Mouse (Mus musculus): Measurements from ENCODE around the gene Gm15557. TPM values are rescaled to one million over a fixed set of nuclear protein-coding genes. Genes with fewer than 3 reads are reported as not detected.

Gene Gm15557
- polyA plus RNA-seq, 1 experiment: not detected

DNA sequence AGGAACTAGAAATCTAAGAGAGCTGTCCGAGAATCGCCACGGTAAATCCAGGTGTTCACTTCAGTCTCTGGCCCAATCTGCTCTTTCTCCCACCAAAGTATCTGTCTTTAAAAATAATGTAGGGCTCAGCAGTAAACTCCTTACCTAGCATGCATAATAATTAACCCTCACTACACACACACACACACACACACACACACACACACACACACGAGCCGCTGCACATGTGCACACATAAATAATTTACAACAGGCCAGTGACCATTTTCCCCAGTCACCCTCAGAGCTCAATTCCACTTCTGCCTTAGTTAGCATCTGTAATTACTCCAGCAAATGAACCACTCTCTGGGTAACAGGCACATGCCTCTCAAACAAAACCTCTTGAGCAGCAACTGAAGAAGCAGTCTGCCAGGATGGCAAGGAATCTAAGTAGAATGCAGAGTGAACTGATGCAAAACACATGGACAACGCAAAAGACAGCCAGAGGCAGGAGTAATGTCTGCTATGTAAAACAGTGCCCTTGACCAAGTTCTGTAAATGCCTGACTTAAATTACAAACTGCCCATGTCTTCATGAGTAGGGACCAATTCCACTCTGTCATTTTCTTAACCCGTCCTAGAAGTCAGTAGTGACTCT, 11.7 kb upstream of the Gm15557 start:
- no peak for TF ChIP-seq CTCF (IDR thresholded peaks at IDR 0.05; ENCODE audit: control insufficient read depth, insufficient read depth, low read length)
- no peak for TF ChIP-seq POLR2A (IDR thresholded peaks at IDR 0.05; ENCODE audit: borderline replicate concordance, control insufficient read depth, low read depth, low read length)
- H3K4me3 ChIP-seq (replicated peaks; ENCODE audit: control insufficient read depth, low read depth, low read length): no peak overlapping the region
- WGBS: 59% methylated on average over 7 of the region's 7 CpGs
- peaks cover 2% of the 10 kb centered on the region for H3K4me1 ChIP-seq (ENCODE audit: control insufficient read depth, insufficient read depth, low read length)
- H3K27ac ChIP-seq (ENCODE audit: control insufficient read depth, insufficient read depth, low read depth, low read length, poor library complexity): no peak overlapping the region

DNA sequence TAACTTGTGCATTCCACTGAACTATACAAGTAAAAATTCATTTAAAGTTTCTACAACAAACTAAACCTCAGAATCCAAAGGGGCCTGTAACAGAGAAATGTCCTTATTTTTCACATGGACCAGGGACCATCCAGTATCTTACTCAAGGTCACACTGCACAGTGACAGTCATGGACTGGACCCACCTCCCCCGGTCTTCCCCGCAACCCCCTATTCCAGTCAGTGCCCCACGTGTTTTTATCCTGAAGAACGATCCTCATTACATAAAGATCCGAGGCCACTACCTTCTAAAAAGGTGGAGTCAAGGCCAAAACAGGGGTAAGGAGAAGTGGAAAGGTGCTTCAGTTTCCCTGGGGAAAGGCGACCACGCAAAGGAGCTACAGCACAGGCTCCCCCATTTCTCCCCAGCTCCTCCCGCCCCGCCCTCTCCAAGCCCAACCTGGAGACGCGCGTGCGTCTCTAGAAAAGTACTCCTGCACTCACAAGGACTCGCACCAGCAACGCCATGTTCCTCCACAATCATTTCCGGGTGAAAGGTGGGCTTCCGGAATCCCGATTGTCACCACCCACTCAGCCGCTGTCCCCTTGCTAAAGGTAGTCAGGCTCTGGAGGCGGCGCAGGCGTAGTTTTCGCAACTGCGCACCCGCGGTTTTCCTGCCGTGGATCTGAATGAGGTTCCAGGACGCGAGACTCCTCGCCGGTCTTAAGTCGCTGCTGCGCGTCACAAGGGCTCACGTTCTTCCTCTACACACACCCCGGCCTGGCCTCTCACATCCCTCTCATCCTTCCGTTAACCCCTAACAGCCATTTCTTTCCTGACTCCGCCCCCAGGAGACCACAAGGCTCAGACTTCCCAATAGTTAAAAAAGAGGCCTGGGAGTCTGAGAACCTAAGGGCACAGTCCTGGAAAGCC, 10.7 kb upstream of the Gm15557 start, which contains the start of gene Uqcc1:
Gene Uqcc1 (minus strand): TSS at position 780 of the 912 bp plus-strand sequence.
- peak within 1 kb of the TSS; percentile 67 for H3K27ac ChIP-seq (ENCODE audit: control insufficient read depth, insufficient read depth, low read depth, low read length, poor library complexity)
- WGBS: under 1% methylated on average over 38 of the region's 38 CpGs
- TF ChIP-seq CTCF (IDR thresholded peaks at IDR 0.05; ENCODE audit: control insufficient read depth, insufficient read depth, low read length): no peak
- TF ChIP-seq POLR2A (IDR thresholded peaks at IDR 0.05; ENCODE audit: borderline replicate concordance, control insufficient read depth, low read depth, low read length): peak; percentile 83; the same call in 1 of the 2 replicates
- peak within 1 kb of the TSS; percentile 77 for H3K4me3 ChIP-seq (replicated peaks; ENCODE audit: control insufficient read depth, low read depth, low read length)
- H3K4me1 ChIP-seq (ENCODE audit: control insufficient read depth, insufficient read depth, low read length): peaks cover 2% of the 10 kb centered on the region

DNA sequence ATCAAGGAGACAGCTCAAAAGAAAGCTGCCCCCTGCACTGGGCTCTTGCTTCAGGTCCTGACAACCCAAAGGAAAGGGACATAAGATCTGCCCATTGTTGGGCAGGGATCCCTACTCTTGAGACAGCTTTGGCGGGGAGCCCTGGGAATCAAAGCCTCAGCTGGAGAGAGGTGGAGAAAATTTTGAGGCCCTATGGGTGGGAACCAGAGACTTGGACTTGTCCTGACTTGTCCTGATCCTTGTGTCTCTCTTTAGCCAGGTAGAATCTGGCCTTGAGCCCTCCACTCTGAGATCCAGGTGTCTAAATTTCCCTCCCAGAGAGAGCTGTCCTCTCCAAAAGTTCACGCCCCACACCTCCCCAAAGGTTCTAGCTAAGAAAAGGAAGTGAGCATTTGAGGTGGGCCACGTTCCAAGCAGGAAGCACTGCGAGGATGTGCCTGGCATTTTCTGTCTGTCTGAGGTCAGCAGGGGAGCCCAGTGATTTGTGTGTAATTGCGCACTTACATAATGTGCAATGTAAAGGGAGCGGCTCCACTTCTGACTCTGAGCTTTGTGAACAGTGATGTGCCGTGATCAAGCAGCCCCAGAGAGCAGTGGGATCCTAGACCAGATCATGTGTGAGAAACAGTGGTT, 515 bp upstream of the Gm15557 start:
- no peak for TF ChIP-seq CTCF (IDR thresholded peaks at IDR 0.05; ENCODE audit: control insufficient read depth, insufficient read depth, low read length)
- no peak for TF ChIP-seq POLR2A (IDR thresholded peaks at IDR 0.05; ENCODE audit: borderline replicate concordance, control insufficient read depth, low read depth, low read length)
- WGBS: 19% methylated on average over 7 of the region's 7 CpGs
- Histone ChIP-seq H3K4me1 (ENCODE audit: control insufficient read depth, insufficient read depth, low read length) (no peaks in the 10 kb centered on the region), H3K27ac (ENCODE audit: control insufficient read depth, insufficient read depth, low read depth, low read length, poor library complexity) (no peak overlapping the region), H3K4me3 (replicated peaks; ENCODE audit: control insufficient read depth, low read depth, low read length) (no peak overlapping the region)

DNA sequence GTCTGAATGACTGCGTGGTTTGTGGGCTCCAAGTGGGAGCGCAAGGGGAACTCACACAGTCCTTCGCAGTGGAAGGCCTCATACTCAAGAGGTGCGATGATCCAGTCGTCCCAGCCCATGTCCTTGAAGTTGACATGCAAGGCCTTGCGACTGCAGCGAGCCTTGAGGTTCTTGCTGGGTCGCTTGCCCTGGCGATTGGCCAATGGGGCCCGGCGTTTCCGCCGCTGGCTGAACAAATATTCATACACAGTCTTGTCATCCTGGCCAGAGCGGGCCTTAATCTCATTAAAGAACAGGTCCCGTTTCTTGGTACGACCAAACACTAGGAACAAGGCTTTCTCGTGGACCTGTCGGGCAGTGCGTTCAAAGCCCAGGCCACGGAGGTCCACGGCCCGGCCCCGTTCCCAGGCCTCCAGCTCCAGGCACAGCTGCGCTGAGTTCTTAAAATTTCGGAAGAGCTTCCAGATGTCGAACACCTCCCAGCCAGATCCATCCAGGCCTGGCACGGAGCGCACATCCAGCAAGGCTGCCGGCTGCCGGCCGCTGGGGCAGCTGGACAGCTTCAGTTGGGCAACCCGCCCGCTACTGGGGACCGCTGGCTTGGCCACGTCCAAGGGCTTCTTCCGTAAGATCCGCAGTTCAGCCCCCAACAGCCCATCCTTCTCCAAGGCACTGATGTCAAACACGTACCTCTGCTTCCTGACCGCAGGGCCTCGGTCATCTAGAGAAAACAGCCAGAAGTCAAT, 1.3 kb downstream of the Gm15557 start:
- no peak for TF ChIP-seq POLR2A (IDR thresholded peaks at IDR 0.05; ENCODE audit: borderline replicate concordance, control insufficient read depth, low read depth, low read length)
- TF ChIP-seq CTCF (IDR thresholded peaks at IDR 0.05; ENCODE audit: control insufficient read depth, insufficient read depth, low read length): no peak
- Histone ChIP-seq H3K4me1 (ENCODE audit: control insufficient read depth, insufficient read depth, low read length) (no peaks in the 10 kb centered on the region), H3K4me3 (replicated peaks; ENCODE audit: control insufficient read depth, low read depth, low read length) (no peak overlapping the region), H3K27ac (ENCODE audit: control insufficient read depth, insufficient read depth, low read depth, low read length, poor library complexity) (no peak overlapping the region)
- 89% methylated on average over 40 of the region's 40 CpGs for WGBS

DNA sequence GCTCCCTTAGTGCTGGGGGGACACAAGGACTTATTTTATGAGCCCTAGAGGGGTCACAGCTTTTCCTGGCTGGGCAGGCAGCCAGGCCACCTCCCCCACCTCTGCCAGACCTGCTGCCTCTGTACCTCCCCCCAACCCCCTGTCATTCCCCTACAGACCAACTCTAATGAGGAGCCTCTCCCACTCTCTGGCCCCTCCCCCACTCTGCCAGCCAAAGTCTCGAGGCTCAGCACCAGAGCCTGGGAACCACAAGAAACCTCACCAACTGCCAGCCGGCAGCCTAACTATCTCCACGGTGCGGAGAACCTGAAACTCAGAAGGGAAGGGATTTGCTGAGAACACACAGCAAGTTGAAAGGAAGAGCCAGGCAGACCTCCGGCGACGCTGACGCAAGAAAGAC, 2.9 kb downstream of the Gm15557 start:
- H3K4me1 ChIP-seq (ENCODE audit: control insufficient read depth, insufficient read depth, low read length): no peaks in the 10 kb centered on the region; the same call in 1 of the 2 replicates
- WGBS: 40% methylated on average over 8 of the region's 8 CpGs
- H3K4me3 ChIP-seq (replicated peaks; ENCODE audit: control insufficient read depth, low read depth, low read length): no peak overlapping the region
- H3K27ac ChIP-seq (ENCODE audit: control insufficient read depth, insufficient read depth, low read depth, low read length, poor library complexity): no peak overlapping the region
- no peak for TF ChIP-seq CTCF (IDR thresholded peaks at IDR 0.05; ENCODE audit: control insufficient read depth, insufficient read depth, low read length)
- no peak for TF ChIP-seq POLR2A (IDR thresholded peaks at IDR 0.05; ENCODE audit: borderline replicate concordance, control insufficient read depth, low read depth, low read length)

DNA sequence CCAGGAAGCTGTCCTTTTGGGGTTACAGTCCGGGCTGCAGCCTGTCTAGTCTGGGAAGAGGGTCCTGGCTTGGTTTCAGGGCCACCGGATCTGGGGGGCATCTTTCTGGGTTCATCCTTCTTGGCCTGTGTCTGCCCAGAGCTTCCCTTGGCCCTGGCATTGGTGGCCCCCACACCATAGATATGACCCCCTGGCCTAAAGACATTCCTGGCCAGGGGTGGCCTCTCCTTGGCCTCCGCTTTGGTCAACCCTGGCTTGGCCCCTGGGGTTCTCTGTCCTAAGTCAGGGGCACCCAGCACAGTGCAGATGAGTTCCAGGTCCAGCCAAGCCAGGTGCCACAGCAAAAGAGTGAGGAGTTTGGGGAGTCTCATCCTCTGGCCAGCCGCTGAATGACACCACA, 4.2 kb downstream of the Gm15557 start:
- TF ChIP-seq CTCF (IDR thresholded peaks at IDR 0.05; ENCODE audit: control insufficient read depth, insufficient read depth, low read length) (no peak), POLR2A (IDR thresholded peaks at IDR 0.05; ENCODE audit: borderline replicate concordance, control insufficient read depth, low read depth, low read length) (no peak)
- Histone ChIP-seq H3K4me3 (replicated peaks; ENCODE audit: control insufficient read depth, low read depth, low read length) (no peak overlapping the region), H3K4me1 (ENCODE audit: control insufficient read depth, insufficient read depth, low read length) (no peaks in the 10 kb centered on the region; the same call in 1 of the 2 replicates), H3K27ac (ENCODE audit: control insufficient read depth, insufficient read depth, low read depth, low read length, poor library complexity) (no peak overlapping the region)
- WGBS: 84% methylated on average over 4 of the region's 4 CpGs

DNA sequence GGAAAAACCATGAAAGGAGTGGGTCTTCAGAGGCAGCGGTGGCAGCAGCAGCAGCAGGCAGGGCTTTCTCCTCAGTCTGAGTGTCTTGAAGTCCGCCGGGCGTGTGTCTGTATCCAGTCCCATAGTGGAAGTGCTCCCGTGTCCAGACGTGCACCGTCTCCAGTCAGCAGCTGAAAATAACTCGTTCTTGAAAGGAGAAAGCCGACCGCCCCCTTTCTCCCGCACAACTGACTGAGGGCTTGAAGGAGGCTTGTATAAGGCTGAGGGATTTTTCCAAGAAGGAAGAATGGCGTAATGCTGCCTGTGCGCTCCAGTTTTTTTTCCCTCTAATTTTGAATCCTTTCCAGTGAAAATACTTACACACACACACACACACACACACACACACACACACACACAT, 4.6 kb downstream of the Gm15557 start, which contains the start of gene Gdf5:
Gene Gdf5 (minus strand): TSS at position 244 of the 400 bp plus-strand sequence.
- Histone ChIP-seq H3K27ac (ENCODE audit: control insufficient read depth, insufficient read depth, low read depth, low read length, poor library complexity) (no peak within 1 kb of the TSS), H3K4me3 (replicated peaks; ENCODE audit: control insufficient read depth, low read depth, low read length) (no peak within 1 kb of the TSS), H3K4me1 (ENCODE audit: control insufficient read depth, insufficient read depth, low read length) (no peaks in the 10 kb centered on the region; the same call in 1 of the 2 replicates)
- no peak for TF ChIP-seq CTCF (IDR thresholded peaks at IDR 0.05; ENCODE audit: control insufficient read depth, insufficient read depth, low read length)
- no peak for TF ChIP-seq POLR2A (IDR thresholded peaks at IDR 0.05; ENCODE audit: borderline replicate concordance, control insufficient read depth, low read depth, low read length)
- WGBS: 85% methylated on average over 13 of the region's 13 CpGs
